Mouse (Mus musculus) testis, adult 2 months (tissue): ENCODE measurements around the gene Atl3.

Source experiments
- CTCF ChIP-seq: fragments of 200-500 bp; IDR thresholded peaks from 2 replicates; pipeline ENCODE4 v1.5.1; 2012; ENCODE audit warnings: low read depth, mild to moderate bottlenecking, inconsistent platforms, low read length, moderate library complexity; ENCODE audit not compliant: control insufficient read depth, insufficient read depth, insufficient replicate concordance
- POLR2A ChIP-seq: fragments of 200-500 bp; IDR thresholded peaks from 2 replicates; pipeline ENCODE4 v1.6.1; 2012; ENCODE audit warnings: low read depth, mild to moderate bottlenecking, inconsistent platforms, low read length, moderate library complexity; ENCODE audit not compliant: control insufficient read depth

- TF ChIP-seq POLR2A, result no peak
- TF ChIP-seq CTCF, result no peak
Observed at GRCm38 (mm10) chr19:7585764-7586163, 91.9 kb downstream of the Atl3 start.
